Mouse (Mus musculus) hematopoietic stem cell, adult 5-6 weeks (primary cell): Measurements from ENCODE around the gene Sv2c. TPM values are rescaled to one million over a fixed set of nuclear protein-coding genes. Genes with fewer than 3 reads are reported as not detected.

Source experiments
- ATAC-seq, 2 experiments: fragments of 125-278 bp in 1 of 2; replicated peaks in 1 of 2; 2 replicates each; pipeline ENCODE4 v1.8.0; 2016 to 2017; ENCODE audit warnings: inconsistent platforms in 2 of 2, mild to moderate bottlenecking in 2 of 2, moderate number of reproducible peaks in 2 of 2, low read depth in 1 of 2, moderate TSS enrichment in 1 of 2; ENCODE audit not compliant: low FRiP score in 2 of 2, poor library complexity in 2 of 2, severe bottlenecking in 2 of 2, insufficient read depth in 1 of 2, low TSS enrichment in 1 of 2
- total RNA-seq: library from RNA; stranded (forward); fragments of 172-1452, 232-1000 nt; gene quantifications from 2 replicates; pipeline ENCODE4 v1.2.3, GENCODE M21; 2017

Gene Sv2c
- total RNA-seq, 1 experiment from 2014 or later, result 1.4 TPM

GRCm38 (mm10) chr13:95959651-95960476 lies 172.5 kb downstream of the Sv2c start:
- ATAC-seq, result no peak

- peak in 1 of 2 experiments; percentile 19; a peak in 1 of 4 replicates for ATAC-seq
Observed at GRCm38 (mm10) chr13:95957134-95957533, 175.2 kb downstream of the Sv2c start.

GRCm38 (mm10) chr13:95956327-95956781 lies 176.0 kb downstream of the Sv2c start:
- ATAC-seq, result 0 out of 4 replicates have a peak, but pooled peaks of 1 of the 2 experiments have one; percentile 20

GRCm38 (mm10) chr13:95955204-95955603 lies 177.2 kb downstream of the Sv2c start:
- ATAC-seq, result no peak

- no peak for ATAC-seq
Observed at GRCm38 (mm10) chr13:95953636-95954035, 178.7 kb downstream of the Sv2c start.

- ATAC-seq, result no peak
Observed at GRCm38 (mm10) chr13:95952263-95952662, 180.1 kb downstream of the Sv2c start.

- ATAC-seq, result peak; percentile 90 to 94
Observed at GRCm38 (mm10) chr13:95951098-95951894, 181.1 kb downstream of the Sv2c start.

GRCm38 (mm10) chr13:95950434-95951091 lies 181.8 kb downstream of the Sv2c start:
- ATAC-seq, result peak; percentile 20; a peak in 1 of 4 replicates

GRCm38 (mm10) chr13:95949356-95949755 lies 183.0 kb downstream of the Sv2c start:
- ATAC-seq, result no peak

- ATAC-seq, result no peak
Observed at GRCm38 (mm10) chr13:95948821-95949220, 183.6 kb downstream of the Sv2c start.

- no peak for ATAC-seq
Observed at GRCm38 (mm10) chr13:95948394-95948793, 184.0 kb downstream of the Sv2c start.

GRCm38 (mm10) chr13:95945937-95946507 lies 186.4 kb downstream of the Sv2c start:
- no peak for ATAC-seq

GRCm38 (mm10) chr13:95944621-95945020 lies 187.8 kb downstream of the Sv2c start:
- ATAC-seq, result no peak

GRCm38 (mm10) chr13:95943919-95944318 lies 188.5 kb downstream of the Sv2c start:
- ATAC-seq, result no peak

- peak; percentile 61 to 67 for ATAC-seq
Observed at GRCm38 (mm10) chr13:95942587-95942986, 189.8 kb downstream of the Sv2c start.

- peak; percentile 33 to 65; a peak in 2 of 4 replicates for ATAC-seq
Observed at GRCm38 (mm10) chr13:95941861-95942260, 190.5 kb downstream of the Sv2c start.

GRCm38 (mm10) chr13:95940811-95941210 lies 191.6 kb downstream of the Sv2c start:
- no peak for ATAC-seq
